Mouse (Mus musculus) heart, postnatal 0 days (tissue): ENCODE data around the gene Coro2b.

Source experiments
- CTCF ChIP-seq: IDR thresholded peaks from 2 replicates; pipeline ENCODE4 v1.5.1; 2016; ENCODE audit warnings: antibody characterized with exemption, control low read depth, low read depth
- EP300 ChIP-seq: IDR thresholded peaks from 2 replicates; pipeline ENCODE4 v1.6.1; 2016; ENCODE audit warnings: antibody characterized with exemption, low read depth

DNA sequence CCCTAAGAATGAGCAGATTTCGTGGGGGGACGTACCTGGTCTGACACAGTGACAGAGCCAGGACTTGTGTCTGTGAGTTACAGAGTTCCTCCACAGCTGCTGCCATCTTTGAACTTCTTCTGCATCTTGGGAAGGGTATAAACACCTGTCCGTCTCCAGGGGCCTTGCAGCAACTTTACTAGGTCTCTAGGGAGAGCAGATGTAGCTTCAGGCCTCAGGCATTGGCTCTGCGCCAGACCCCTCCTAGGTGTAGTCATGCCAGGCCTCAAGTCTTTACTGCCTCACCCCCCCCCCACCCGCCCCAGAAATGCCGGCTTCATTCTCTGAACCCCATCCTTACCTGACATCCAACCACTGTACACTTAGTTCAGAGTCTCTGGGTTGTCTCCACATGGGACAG, 1.1 kb upstream of the Coro2b start:
- TF ChIP-seq CTCF, result no peak
- TF ChIP-seq EP300, result no peak
